Mouse (Mus musculus) T-helper 17 cell (primary cell): Measurements from ENCODE around the gene Pde4a.

ENCODE experiments used
- in situ Hi-C, 2 experiments: fragments of 300-600 bp; cut with MboI, MseI; formaldehyde crosslinking; loops; 1 replicate in 1 of 2; 2 replicates in 1 of 2; pipeline ENCODE4 v1.15.1; 2025; ENCODE audit warnings: high pct_unique_total_duplicates in 2 of 2

The Pde4a gene

GRCm38 (mm10) chr9:21165041-21165951 lies at the start of gene Pde4a:
Pde4a (plus strand) TSS chr9:21165714.
- in situ Hi-C loops: no loop called here

GRCm38 (mm10) chr9:21117073-21117472 lies 48.4 kb upstream of the Pde4a start:
- in situ Hi-C loops: no loop called here

DNA sequence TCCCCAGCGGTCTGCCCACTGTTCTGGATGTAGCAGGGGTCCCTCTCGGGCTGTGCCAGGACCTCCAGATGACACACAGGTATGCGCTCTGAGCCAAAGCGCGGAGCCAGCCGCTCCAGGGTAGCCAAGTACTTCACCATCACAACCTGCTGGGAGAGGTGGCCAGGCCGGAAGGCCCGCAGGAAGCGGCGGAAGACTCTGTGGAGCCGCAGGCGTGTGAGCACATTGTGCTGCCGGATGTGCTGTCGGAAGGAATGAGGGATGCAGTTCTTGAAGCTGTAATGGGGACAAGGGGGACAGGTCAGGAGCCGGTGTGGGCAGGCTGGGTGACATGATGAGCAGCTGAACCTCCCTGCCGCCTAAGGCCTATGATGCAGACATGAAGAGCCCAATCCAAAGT lies 44.0 kb upstream of the Pde4a start:
- in situ Hi-C loops: no loop called here

- in situ Hi-C loops: loop anchor here in 1 of 2 experiments (5.0 kb wide), 1 partner anchor 33 kb away; the partner anchor contains the start of genes Gm38431 and Raver1
These were observed 40.7 kb upstream of the Pde4a start for GRCm38 (mm10) chr9:21124837-21125236.

GRCm38 (mm10) chr9:21125502-21126258 lies 39.8 kb upstream of the Pde4a start:
- in situ Hi-C loops: loop anchor here in 1 of 2 experiments (5.0 kb wide), 1 partner anchor 33 kb away; the partner anchor contains the start of genes Gm38431 and Raver1

GRCm38 (mm10) chr9:21126259-21126627 lies 39.3 kb upstream of the Pde4a start:
- in situ Hi-C loops: loop anchor here in 1 of 2 experiments (5.0 kb wide), 1 partner anchor 34 kb away; the partner anchor contains the start of genes Gm38431 and Raver1

- in situ Hi-C loops: no loop called here
These were observed 34.2 kb upstream of the Pde4a start, which contains the start of gene Tyk2 for GRCm38 (mm10) chr9:21131059-21131956. Tyk2 (minus strand) TSS chr9:21131243.

GRCm38 (mm10) chr9:21132102-21132775 lies 33.3 kb upstream of the Pde4a start:
- in situ Hi-C loops: no loop called here

- in situ Hi-C loops: no loop called here
These were observed 32.3 kb upstream of the Pde4a start for GRCm38 (mm10) chr9:21133064-21133707.

- in situ Hi-C loops: no loop called here
These were observed 30.8 kb upstream of the Pde4a start for GRCm38 (mm10) chr9:21134595-21135328.

- in situ Hi-C loops: no loop called here
These were observed 30.1 kb upstream of the Pde4a start for GRCm38 (mm10) chr9:21135329-21135890.

GRCm38 (mm10) chr9:21135941-21136381 lies 29.6 kb upstream of the Pde4a start:
- in situ Hi-C loops: no loop called here

GRCm38 (mm10) chr9:21136401-21136800 lies 29.1 kb upstream of the Pde4a start:
- in situ Hi-C loops: no loop called here

DNA sequence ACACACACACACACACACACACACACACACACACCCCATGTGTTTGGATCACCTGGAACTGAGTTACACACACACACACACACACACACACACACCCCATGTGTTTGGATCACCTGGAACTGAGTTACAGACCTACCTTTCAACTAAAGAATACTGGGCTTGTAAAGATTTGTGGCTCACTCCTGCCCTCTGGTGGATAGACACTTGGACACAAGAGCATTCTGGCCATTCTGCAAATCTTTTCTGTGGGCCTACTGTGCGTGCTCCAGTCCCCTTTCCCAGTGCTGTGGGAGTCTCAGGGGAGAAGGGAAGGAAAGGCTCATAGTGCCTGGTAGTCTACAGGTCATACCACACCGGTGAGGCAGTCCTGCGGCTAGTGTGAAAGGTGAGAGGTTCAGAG lies 28.3 kb upstream of the Pde4a start:
- in situ Hi-C loops: no loop called here

DNA sequence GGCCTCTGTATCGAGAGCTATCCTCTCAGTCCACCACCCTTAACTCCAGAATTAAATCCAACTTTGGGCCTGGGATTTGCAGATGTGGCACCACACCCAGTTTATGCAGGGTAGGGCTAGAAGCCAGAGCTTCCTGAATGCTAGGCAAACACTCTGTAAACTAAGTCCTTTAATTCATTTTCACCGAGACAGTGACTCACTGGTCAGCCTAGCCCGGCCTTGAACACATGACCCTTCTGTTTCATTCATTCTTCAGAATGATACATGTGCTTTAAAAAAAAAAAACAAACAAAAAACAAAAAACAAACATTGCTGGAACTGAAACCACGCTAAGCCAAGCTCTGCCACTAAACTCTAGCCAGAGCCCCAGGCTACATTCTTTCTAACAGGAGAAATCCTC lies 27.1 kb upstream of the Pde4a start:
- in situ Hi-C loops: no loop called here

- in situ Hi-C loops: loop anchor here in 1 of 2 experiments (5.0 kb wide), 1 partner anchor 210 kb away; no protein-coding TSS in a partner anchor
These were observed 23.6 kb upstream of the Pde4a start for GRCm38 (mm10) chr9:21141922-21142321.

DNA sequence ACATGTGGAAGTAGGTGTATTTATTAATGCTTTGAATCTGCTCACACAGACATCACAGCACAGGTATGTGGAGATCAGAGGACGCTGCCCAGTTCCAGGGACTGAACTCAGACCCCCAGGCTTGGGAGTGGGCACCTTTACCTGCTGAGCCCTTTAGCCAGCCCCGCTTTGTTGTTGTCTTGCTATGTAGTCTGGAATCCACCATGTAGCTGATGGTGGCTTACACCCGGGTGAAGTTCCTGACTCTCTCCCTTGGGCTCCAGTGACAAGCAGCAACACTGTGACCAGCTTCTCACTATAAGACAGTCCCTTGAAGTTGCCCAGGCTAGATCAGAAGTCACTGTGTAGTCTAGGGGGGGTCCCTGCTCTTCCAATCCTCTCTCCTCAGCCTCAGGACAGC lies 21.2 kb upstream of the Pde4a start:
- in situ Hi-C loops: loop anchor here in 1 of 2 experiments (5.0 kb wide), 1 partner anchor 212 kb away; no protein-coding TSS in a partner anchor

DNA sequence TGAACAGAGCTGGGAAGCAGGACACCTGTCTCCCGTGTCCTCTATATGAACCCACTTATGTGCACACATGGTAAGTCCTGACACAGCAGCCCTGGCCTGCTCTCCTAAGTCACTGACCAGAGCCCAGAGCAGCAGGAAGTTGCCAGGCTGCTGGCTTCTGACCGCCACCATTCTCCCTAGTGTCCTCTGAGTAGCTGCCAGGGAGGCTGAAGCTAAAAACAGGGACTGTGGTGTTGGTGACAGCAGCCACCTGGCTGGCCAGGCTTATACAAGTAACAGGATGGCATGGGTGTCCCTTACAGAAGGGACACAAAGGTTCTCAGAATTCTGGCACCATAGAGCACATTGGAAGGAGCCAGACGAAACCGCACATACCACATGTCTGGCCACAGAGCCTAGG lies 20.1 kb upstream of the Pde4a start:
- in situ Hi-C loops: loop anchor here in 1 of 2 experiments (5.0 kb wide), 1 partner anchor 113 kb away; the partner anchor contains the start of gene Icam5

GRCm38 (mm10) chr9:21146722-21147121 lies 18.8 kb upstream of the Pde4a start:
- in situ Hi-C loops: loop anchor here in 1 of 2 experiments (5.0 kb wide), 1 partner anchor 114 kb away; the partner anchor contains the start of gene Icam5
